Mouse (Mus musculus) monocyte, adult 5-6 weeks (primary cell): ENCODE results near the gene Tfeb. TPM values are rescaled to one million over a fixed set of nuclear protein-coding genes. Genes with fewer than 3 reads are reported as not detected.

Source experiments
- ATAC-seq: fragments of 153-309, 156-312 bp; replicated peaks from 2 replicates; pipeline ENCODE4 v1.8.0; 2017; ENCODE audit warnings: mild to moderate bottlenecking; ENCODE audit not compliant: low TSS enrichment, insufficient number of reproducible peaks, severe bottlenecking, poor library complexity, low FRiP score
- total RNA-seq: library from RNA; stranded (forward); fragments of 200-1000, 200-491, 200-594 nt; gene quantifications from 3 replicates; pipeline ENCODE4 v1.2.3, GENCODE M21; 2017

The Tfeb gene
- total RNA-seq: 61.8 to 91.9 TPM (median 65.3 TPM) in 3 replicates

- peak; percentile 62 for ATAC-seq
These were observed at the start of gene Tfeb for GRCm38 (mm10) chr17:47736856-47737255. Gene Tfeb (plus strand): TSS chr17:47737030.

- ATAC-seq: peak; percentile 90
These were observed 49.2 kb upstream of the Tfeb start for GRCm38 (mm10) chr17:47687409-47688343.

GRCm38 (mm10) chr17:47688344-47688607 lies 48.6 kb upstream of the Tfeb start, which contains the start of gene Tomm6:
Gene Tomm6 (minus strand): TSS chr17:47688386.
- ATAC-seq: no peak

- peak; percentile 7; the same call in 1 of the 2 replicates for ATAC-seq
These were observed 47.9 kb upstream of the Tfeb start, which contains the start of gene Frs3 for GRCm38 (mm10) chr17:47688608-47689575. Gene Frs3 (plus strand): TSS chr17:47689030.

GRCm38 (mm10) chr17:47689894-47690293 lies 46.9 kb upstream of the Tfeb start:
- no peak for ATAC-seq

- no peak for ATAC-seq
These were observed 45.2 kb upstream of the Tfeb start for GRCm38 (mm10) chr17:47691650-47692049.

- no peak for ATAC-seq
These were observed 43.0 kb upstream of the Tfeb start for GRCm38 (mm10) chr17:47693671-47694441.

- no peak for ATAC-seq
These were observed 42.6 kb upstream of the Tfeb start, which contains the start of gene Gm21981 for GRCm38 (mm10) chr17:47694442-47694502. Gene Gm21981 (minus strand): TSS chr17:47694455.

GRCm38 (mm10) chr17:47694503-47695336 lies 42.1 kb upstream of the Tfeb start, which contains the start of gene Prickle4:
Gene Prickle4 (minus strand): TSS chr17:47694736.
- peak; percentile 81 for ATAC-seq

GRCm38 (mm10) chr17:47695337-47695710 lies 41.5 kb upstream of the Tfeb start:
- no peak for ATAC-seq

- no peak for ATAC-seq
These were observed 38.7 kb upstream of the Tfeb start for GRCm38 (mm10) chr17:47698156-47698555.

GRCm38 (mm10) chr17:47699055-47699454 lies 37.8 kb upstream of the Tfeb start:
- no peak for ATAC-seq

GRCm38 (mm10) chr17:47701793-47702192 lies 35.0 kb upstream of the Tfeb start:
- no peak for ATAC-seq

- no peak for ATAC-seq
These were observed 34.1 kb upstream of the Tfeb start for GRCm38 (mm10) chr17:47702548-47703345.

GRCm38 (mm10) chr17:47703556-47703955 lies 33.3 kb upstream of the Tfeb start:
- no peak for ATAC-seq

GRCm38 (mm10) chr17:47704692-47705091 lies 32.1 kb upstream of the Tfeb start:
- no peak for ATAC-seq

GRCm38 (mm10) chr17:47706196-47706595 lies 30.6 kb upstream of the Tfeb start:
- no peak for ATAC-seq

- ATAC-seq: no peak
These were observed 28.9 kb upstream of the Tfeb start for GRCm38 (mm10) chr17:47707961-47708360.
